Mouse (Mus musculus) brain, embryonic 14.5 days (tissue): ENCODE measurements around the gene Hoxa5.

Experiments used
- CTCF ChIP-seq: fragments of 200-500 bp; IDR thresholded peaks from 2 replicates; pipeline ENCODE4 v1.5.1; 2012; ENCODE audit warnings: inconsistent platforms, mild to moderate bottlenecking, moderate library complexity, borderline replicate concordance; ENCODE audit not compliant: insufficient read depth, insufficient read length; ENCODE audit errors: extremely low read depth
- POLR2A ChIP-seq: fragments of 200-500 bp; IDR thresholded peaks from 2 replicates; pipeline ENCODE4 v1.6.1; 2012; ENCODE audit warnings: mild to moderate bottlenecking, inconsistent platforms, borderline replicate concordance; ENCODE audit not compliant: poor library complexity, insufficient read depth, insufficient read length, severe bottlenecking; ENCODE audit errors: extremely low read depth

- no peak for TF ChIP-seq CTCF
- no peak for TF ChIP-seq POLR2A
Observed at GRCm38 (mm10) chr6:52209685-52210046, 5.3 kb upstream of the Hoxa5 start.
